Mouse (Mus musculus): ENCODE measurements around the gene Tubb2b.

The Tubb2b gene

DNA sequence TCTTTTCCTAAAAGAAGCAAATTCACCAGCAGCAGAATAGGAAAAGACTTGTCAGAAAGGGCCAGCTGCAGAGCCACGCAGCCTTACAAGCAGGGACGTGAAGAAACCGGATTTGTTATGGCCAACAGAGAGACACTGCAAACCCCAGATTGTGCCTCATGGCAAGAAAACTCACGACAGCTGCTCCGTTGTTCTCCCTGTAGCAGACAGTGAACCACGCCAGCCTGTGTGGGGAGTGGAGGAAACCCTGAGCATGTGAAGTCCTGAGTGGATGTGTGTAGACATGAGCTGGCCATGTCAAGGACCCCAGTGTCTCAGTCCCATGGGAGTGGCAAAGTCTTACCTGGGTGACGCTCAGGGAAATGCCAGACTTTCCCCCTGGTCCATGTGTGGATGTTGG lies 6.3 kb upstream of the Tubb2b start:
- DNase-seq (ENCODE audit: low spot score): no peak

- DNase-seq (ENCODE audit: low spot score): no peak
Measured at GRCm38 (mm10) chr13:34134276-34134675, 4.0 kb upstream of the Tubb2b start.

GRCm38 (mm10) chr13:34133326-34134071 lies 3.2 kb upstream of the Tubb2b start:
- DNase-seq (ENCODE audit: low spot score): no peak

DNA sequence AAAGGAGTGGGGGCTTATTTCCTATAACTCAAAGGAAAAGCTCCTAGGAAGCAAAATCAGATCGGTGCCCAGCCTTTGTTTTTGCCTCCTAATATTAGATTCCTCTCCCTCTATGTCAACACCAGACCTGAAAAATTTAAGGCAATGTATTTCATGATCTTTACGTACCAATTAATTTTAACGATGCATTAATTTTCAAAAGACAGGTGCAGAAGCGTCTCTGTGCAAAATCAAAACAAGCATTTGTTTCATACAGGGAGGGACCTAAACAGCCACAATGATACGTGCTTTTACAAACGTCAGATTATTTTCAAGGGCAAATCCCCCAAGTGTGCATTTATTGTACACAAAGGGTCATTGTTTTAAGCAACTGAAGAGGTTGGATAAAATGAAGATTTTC lies 2.6 kb upstream of the Tubb2b start:
- DNase-seq (ENCODE audit: low spot score): no peak

DNA sequence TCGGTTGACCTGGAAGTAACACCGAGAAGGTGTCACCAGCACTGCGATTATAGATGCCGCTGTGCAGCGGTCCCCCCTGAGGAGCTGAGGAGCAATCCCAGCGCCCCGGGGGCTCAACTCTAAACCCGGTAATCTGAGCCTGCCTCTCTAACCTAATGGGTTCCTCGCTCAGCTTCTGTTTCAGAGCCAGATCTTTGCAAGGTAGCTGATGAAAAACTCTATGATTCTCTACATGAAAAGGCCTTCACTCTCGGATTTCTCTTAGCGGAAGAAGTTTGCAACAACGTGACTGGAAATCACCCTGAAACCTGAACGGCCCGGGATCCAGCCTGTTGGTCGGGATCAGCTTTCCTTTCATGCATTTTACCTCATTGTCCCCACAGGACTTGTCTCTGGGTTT lies 2.0 kb upstream of the Tubb2b start:
- DNase-seq (ENCODE audit: low spot score): peak; percentile 32

DNA sequence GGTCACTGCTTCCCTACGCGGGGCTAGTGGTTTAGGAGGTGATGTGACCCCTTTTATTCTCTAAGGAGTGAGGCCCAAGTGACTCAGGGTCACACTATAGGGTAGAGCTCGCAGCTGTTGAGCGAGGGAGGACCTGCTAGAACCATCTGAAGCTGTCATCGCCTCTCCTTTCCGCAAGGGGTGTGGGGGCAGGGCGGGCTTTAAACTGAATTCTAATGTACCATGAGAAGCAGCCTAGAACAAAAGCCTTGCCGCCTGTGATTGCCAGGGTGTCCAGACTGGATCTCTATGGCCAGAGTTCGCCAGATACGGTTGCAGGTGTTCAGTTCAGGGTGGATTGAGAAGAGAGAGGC lies 1.4 kb upstream of the Tubb2b start:
- peak; percentile 82 for DNase-seq (ENCODE audit: low spot score)

GRCm38 (mm10) chr13:34131011-34131707 lies 893 bp upstream of the Tubb2b start:
- DNase-seq (ENCODE audit: low spot score): peak; percentile 85

DNA sequence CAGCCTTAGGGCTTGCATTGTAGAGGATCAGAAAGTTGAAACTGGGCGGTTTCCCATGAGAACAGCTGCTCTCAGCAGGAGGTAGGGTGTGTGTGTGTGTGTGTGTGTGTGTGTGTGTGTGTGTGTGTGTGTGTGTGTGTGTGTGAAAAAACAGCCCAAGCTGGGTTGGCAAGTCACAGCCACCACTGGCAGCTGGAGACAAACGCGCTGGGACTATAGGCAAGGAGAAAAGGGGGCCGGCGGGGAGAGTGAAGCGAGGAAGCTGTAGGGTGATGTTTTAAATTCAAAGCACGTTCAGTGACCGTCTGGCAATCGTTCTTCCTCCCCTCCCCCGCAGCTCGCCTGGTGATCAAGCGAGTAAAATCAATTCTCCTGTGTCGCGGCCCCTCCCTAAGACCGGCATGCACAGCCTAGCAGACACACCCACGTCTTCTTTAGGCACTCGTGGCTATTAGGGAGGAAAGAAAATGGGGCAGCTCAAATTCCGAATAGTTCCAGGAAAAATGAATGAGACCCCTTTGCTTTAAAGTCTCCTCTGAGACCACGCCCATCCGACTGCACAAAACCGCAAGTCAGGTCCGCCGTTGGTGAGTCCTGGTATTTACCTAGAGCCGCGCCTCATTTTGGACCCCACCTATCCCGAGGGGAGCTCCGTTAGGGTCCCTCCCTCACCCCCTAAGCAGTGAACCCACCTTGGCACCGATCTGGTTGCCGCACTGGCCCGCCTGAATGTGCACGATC lies 611 bp downstream of the Tubb2b start:
- peak; percentile 73 for DNase-seq (ENCODE audit: low spot score)

- DNase-seq (ENCODE audit: low spot score): no peak
Measured at GRCm38 (mm10) chr13:34128276-34129114, 1.8 kb downstream of the Tubb2b start.

DNA sequence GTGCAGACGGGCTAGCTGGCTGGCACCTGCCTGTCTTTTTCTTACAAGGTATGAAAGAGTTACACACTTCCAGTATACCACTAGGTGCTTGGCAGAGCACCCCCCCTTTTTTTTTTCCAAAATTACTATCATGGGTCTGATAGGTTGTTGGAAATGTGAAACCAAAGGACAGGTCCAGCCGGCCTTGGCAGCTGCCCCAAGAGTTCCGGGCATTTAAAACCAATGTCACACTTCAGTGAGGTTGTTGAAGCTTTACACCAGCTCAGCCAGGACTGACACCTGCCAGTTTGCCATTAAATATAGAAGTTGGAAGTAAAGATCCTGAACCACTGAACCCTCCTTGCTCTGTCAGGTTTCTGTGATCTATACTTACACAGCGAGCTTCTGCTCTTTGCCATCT lies 4.6 kb downstream of the Tubb2b start:
- no peak for DNase-seq (ENCODE audit: low spot score)

DNA sequence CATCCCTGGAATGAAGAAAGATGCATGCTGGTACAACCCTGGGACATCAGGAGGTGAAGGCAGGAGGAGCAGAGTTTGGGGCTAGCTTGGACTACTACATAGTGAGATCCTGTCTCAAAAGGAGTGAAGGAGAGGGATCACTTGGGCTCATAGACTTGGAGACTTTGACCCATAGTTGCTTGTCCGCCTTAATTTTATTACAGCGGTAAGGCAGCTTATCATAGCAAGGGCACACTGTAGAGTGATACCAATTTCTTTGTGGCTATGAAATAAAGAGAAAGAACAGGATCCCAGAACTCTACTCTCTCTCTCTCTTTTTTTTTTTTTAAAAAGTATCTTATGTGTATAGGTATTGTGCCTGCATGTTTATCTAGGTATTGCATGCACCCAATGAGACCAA lies 9.7 kb downstream of the Tubb2b start:
- no peak for DNase-seq (ENCODE audit: low spot score)

DNA sequence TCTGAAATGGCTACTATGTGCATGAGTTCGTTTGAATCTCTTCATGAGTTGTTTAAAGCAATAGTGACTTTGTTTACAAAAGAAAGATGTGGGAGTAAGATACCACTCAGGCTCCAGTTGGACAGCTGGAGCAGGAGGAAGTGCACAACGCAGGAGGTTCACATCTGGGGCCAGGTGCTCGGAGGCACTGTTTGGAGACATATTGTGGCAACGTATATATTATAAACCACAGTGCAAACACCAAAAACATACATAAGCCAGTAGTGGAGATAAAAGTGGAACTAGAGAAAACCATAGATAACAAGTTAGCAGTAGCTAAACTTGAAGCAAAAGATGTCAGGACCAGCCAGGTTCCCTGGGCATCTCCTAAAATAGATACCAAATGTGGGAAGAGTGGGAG lies 10.9 kb downstream of the Tubb2b start:
- DNase-seq (ENCODE audit: low spot score): no peak

- no peak for DNase-seq (ENCODE audit: low spot score)
Measured at GRCm38 (mm10) chr13:34118816-34119215, 11.4 kb downstream of the Tubb2b start.

DNA sequence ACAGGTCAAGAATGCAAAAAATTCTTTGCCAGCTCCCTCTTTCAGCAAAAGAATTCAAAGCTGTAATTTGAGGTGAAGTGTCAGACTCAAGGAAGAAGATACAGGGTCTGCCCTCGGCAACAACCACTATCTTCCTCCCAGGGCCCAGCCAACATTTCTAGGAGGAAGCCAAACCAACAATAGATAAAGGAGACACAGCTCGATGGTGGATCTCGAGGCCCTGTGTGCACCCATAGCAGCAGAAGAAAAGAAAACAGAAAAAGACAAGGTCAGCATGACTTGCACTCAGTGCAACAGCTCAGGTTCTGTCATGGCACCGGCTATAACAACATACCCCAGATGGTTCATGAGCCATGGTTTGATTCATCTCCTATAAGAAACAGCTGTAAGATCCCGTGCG lies 13.8 kb downstream of the Tubb2b start:
- no peak for DNase-seq (ENCODE audit: low spot score)

GRCm38 (mm10) chr13:34114654-34115053 lies 15.6 kb downstream of the Tubb2b start:
- no peak for DNase-seq (ENCODE audit: low spot score)

DNA sequence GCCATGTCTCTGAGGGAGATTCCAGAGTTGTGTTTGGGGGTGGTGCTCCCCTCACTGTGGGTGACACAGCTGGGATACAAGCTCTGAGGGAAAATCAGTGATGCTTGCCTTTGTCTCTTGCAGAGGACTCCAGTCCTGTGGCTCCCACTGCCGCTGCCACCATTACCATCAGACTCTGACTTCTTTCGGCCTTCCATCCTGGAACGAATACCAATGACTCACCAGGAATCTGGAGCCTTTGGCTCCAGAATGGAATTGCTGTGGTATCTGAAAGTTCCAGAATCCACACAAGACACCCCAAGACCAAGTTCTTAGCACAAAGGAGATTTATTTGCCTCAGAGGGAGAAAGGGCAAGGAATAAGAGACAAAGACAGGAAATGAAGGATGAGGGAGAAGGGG lies 17.2 kb downstream of the Tubb2b start:
- DNase-seq (ENCODE audit: low spot score): no peak

GRCm38 (mm10) chr13:34112369-34113081 lies 17.7 kb downstream of the Tubb2b start:
- DNase-seq (ENCODE audit: low spot score): peak; percentile 63

DNA sequence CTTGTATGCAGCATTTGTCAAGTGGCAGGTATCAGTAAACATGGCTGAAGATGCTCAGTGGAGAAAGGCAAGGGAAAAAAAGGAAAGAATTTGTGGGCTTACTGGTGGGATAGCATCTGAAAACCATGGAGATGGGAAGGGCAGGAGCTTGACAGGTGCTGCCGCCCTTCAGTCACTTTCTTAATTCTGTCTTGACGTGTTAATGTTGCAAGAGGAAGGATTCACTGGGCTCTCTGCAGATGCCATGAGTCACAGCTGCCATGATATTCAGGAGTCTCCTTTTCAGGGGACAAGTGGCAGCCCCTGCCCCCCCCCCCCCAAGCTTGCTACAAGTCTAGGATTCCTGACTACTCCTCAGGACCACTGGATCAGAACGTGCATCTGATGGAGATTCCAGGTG lies 18.4 kb downstream of the Tubb2b start:
- no peak for DNase-seq (ENCODE audit: low spot score)

DNA sequence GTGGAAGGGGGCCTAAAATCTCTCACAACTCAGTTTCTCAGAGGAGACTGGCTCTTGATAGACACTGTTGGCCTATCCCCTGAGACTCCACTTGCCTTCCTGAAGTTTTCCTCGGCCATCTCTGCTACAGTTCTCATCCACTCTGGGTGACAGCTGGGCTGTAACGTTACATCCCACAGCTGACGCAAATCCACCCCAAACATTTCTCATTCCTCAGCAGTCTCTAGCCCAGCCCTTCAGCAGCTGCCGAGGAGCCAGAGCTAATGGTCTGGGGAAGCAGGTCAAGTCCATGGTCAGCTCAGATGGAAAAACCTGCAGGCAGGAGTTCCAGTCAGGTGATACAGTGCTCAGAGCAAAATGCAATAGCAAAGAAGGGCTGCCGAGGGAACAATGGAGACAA lies 19.2 kb downstream of the Tubb2b start:
- no peak for DNase-seq (ENCODE audit: low spot score)

- DNase-seq (ENCODE audit: low spot score): no peak
Measured at GRCm38 (mm10) chr13:34109677-34110058, 20.6 kb downstream of the Tubb2b start.

DNA sequence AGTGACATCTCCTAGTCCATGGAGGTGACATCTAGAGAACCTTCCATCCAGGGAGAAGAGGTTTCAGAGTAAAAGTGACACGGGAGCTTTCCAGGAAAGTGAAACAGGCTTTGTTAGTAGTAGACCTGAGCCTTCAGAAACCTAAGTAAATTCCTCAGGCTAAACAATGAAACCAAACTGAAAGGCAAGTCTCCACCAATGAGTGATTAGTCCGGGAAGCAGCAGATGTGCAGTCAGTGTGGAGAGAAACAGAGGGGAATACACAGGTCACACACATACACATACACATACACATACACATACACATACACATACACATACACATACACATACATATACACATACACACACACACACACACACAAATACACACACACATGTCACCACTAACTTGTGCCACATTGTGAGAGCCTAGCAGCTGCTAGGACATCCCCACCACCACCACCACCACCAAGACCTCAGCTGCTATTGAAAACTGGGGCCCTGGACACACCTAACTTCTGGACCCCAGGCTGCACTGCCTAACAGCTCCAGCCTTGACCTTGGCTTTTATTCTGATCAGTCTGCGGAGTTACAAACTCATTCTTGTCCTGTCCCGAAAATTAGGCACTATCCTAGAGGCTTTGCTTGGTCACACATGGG lies 21.1 kb downstream of the Tubb2b start:
- DNase-seq (ENCODE audit: low spot score): no peak

Measured in MN1 (cell line).